Mouse (Mus musculus) heart, embryonic 14.5 days (tissue): ENCODE measurements around the gene A730061H03Rik. TPM values are rescaled to one million over a fixed set of nuclear protein-coding genes. Genes with fewer than 3 reads are reported as not detected.

Experiments used
- ATAC-seq: fragments of 200-750 bp; cut with Nextera tagmentation; 2 replicates; pipeline ENCODE4 v1.8.0; 2017; ENCODE audit warnings: low read depth, moderate TSS enrichment; ENCODE audit not compliant: insufficient number of reproducible peaks, insufficient read depth, low FRiP score
- H3K27ac ChIP-seq, 2 experiments: fragments of 200-500 bp in 1 of 2; fragments of 300-500 bp in 1 of 2; sonication (generic) in 1 of 2; replicated peaks in 1 of 2; 2 replicates each; pipeline ENCODE4 v1.5.1; 2012 to 2014; ENCODE audit warnings: low read depth in 2 of 2, low read length in 2 of 2, control low read depth in 1 of 2, mild to moderate bottlenecking in 1 of 2, mixed read lengths in 1 of 2; ENCODE audit not compliant: control insufficient read depth in 1 of 2, insufficient read depth in 1 of 2
- H3K27me3 ChIP-seq: fragments of 300-500 bp; sonication (generic); 2 replicates; pipeline ENCODE4 v1.6.1; 2014; ENCODE audit warnings: mild to moderate bottlenecking, low read length, control low read depth; ENCODE audit not compliant: control insufficient read depth, insufficient read depth
- H3K36me3 ChIP-seq: fragments of 300-500 bp; sonication (generic); 2 replicates; pipeline ENCODE4 v1.6.1; 2014; ENCODE audit warnings: mild to moderate bottlenecking, control low read depth, low read length, mixed read lengths; ENCODE audit not compliant: control insufficient read depth, insufficient read depth
- H3K4me1 ChIP-seq, 2 experiments: fragments of 200-500 bp in 1 of 2; fragments of 300-500 bp in 1 of 2; sonication (generic) in 1 of 2; 2 replicates each; pipeline ENCODE4 v1.6.1; 2012 to 2014; ENCODE audit warnings: low read length in 2 of 2, control low read depth in 1 of 2, mixed read lengths in 1 of 2; ENCODE audit not compliant: control insufficient read depth in 2 of 2, insufficient read depth in 2 of 2
- H3K4me2 ChIP-seq: fragments of 300-500 bp; sonication (generic); 2 replicates; pipeline ENCODE4 v1.6.1; 2014; ENCODE audit warnings: mild to moderate bottlenecking, low read length
- H3K4me3 ChIP-seq, 2 experiments: fragments of 200-500 bp in 1 of 2; fragments of 300-500 bp in 1 of 2; sonication (generic) in 1 of 2; 2 replicates each; pipeline ENCODE4 v1.5.1; 2012 to 2014; ENCODE audit warnings: low read length in 2 of 2, mild to moderate bottlenecking in 2 of 2, control low read depth in 1 of 2, low read depth in 1 of 2, moderate library complexity in 1 of 2; ENCODE audit not compliant: control insufficient read depth in 1 of 2, insufficient read depth in 1 of 2
- H3K9ac ChIP-seq: fragments of 300-500 bp; sonication (generic); 2 replicates; pipeline ENCODE4 v1.6.1; 2014; ENCODE audit warnings: mild to moderate bottlenecking, low read length
- H3K9me3 ChIP-seq: fragments of 300-500 bp; sonication (generic); 2 replicates; pipeline ENCODE4 v1.6.1; 2016; ENCODE audit warnings: low read length, control low read depth; ENCODE audit not compliant: control insufficient read depth
- WGBS: fragments of 180-500 bp; shearing (Covaris S2); extraction: QIAGEN DNeasy Blood & Tissue Kit; methylation state at CpG from one replicate; pipeline ENCODE4 v1.1.7; 2014; 5-methylcytosine and 5-hydroxymethylcytosine counted together
- polyA plus RNA-seq: library from polyadenylated mRNA; unstranded; fragments of >200 nt; fragmentation: Nextera tagmentation; extraction: Ambion mirVana; gene quantifications from 2 replicates; pipeline ENCODE4 v1.2.1, GENCODE M21; 2014

A730061H03Rik gene
- polyA plus RNA-seq, 1 experiment from 2014 or later: not detected

DNA sequence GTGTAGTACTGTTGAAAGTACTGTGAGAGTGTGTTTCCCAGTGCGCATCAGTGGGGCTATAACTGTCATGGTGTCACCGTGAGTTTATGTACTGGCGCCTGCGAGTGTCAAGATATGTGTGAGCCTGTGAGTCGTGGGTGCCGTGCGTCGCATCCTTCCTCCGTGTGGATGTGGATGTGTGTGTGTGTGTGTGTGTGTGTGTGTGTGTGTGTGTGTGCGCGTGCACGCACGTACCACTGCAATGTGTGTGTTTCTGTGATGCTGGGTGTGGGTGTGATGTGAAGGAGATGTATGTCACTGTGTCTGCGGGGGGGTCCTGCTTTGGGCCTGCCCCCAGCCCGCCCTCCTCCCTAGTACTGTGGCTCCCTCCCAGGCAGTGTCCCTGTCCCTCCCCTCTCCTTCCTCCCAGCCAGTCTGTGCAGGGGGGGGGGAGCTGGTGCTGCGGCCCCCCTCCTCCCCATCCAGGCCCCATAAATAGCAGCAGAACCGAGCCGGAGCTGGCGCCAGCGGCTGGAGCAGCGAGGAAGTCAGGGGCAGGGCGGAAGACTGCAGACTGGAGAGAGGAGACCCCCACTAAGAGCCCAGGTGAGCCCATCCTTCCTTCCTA lies 50.0 kb downstream of the A730061H03Rik start, which contains the start of gene Cpne6:
Cpne6 (plus strand) TSS at position 321 of the 607 bp plus-strand sequence.
- no peaks in the 10 kb centered on the region for H3K36me3 ChIP-seq
- no peak within 1 kb of the TSS for H3K4me3 ChIP-seq
- H3K4me1 ChIP-seq: peaks cover 6 to 9% of the 10 kb centered on the region in 2 experiments; a peak in 3 of 4 replicates
- H3K4me2 ChIP-seq: peak within 1 kb of the TSS; percentile 27
- H3K9me3 ChIP-seq: no peaks in the 10 kb centered on the region
- no peak within 1 kb of the TSS for H3K9ac ChIP-seq
- peaks cover 23% of the 10 kb centered on the region for H3K27me3 ChIP-seq
- no peak within 1 kb of the TSS for H3K27ac ChIP-seq
- WGBS: 56% methylated on average over 22 of the region's 22 CpGs
- no peak for ATAC-seq

Other genes starting within 250 kb of the A730061H03Rik start
- 43.4 and 54.1 TPM in 2 replicates for gene Dhrs4, start 81.6 kb downstream of the A730061H03Rik start, polyA plus RNA-seq
- gene Carmil3, start 69.8 kb downstream of the A730061H03Rik start, polyA plus RNA-seq: 1.6 and 2.9 TPM in 2 replicates
- gene Cpne6, start 50.0 kb downstream of the A730061H03Rik start, polyA plus RNA-seq: 0.12 and 0.36 TPM in 2 replicates
- not detected in 2 replicates for gene Nrl, start 35.4 kb downstream of the A730061H03Rik start, polyA plus RNA-seq
- gene Pck2, start 20.1 kb downstream of the A730061H03Rik start, polyA plus RNA-seq: 35.1 TPM in 2 replicates
- 68.1 and 74.1 TPM in 2 replicates for gene Dcaf11, start 400 bp downstream of the A730061H03Rik start, polyA plus RNA-seq
- 97.6 and 102 TPM in 2 replicates for gene Fitm1, start 15.2 kb upstream of the A730061H03Rik start, polyA plus RNA-seq
- gene Psme1, start 17.7 kb upstream of the A730061H03Rik start, polyA plus RNA-seq: 224 and 250 TPM in 2 replicates
- 22.6 and 22.7 TPM in 2 replicates for gene Emc9, start 24.9 kb upstream of the A730061H03Rik start, polyA plus RNA-seq
- 225 and 229 TPM in 2 replicates for gene Psme2, start 30.7 kb upstream of the A730061H03Rik start, polyA plus RNA-seq
- 12.7 and 13.1 TPM in 2 replicates for gene Rnf31, start 31.3 kb upstream of the A730061H03Rik start, polyA plus RNA-seq
- gene Irf9, start 43.2 kb upstream of the A730061H03Rik start, polyA plus RNA-seq: 9.8 and 10.1 TPM in 2 replicates
- 7.1 and 10.2 TPM in 2 replicates for gene Rec8, start 57.6 kb upstream of the A730061H03Rik start, polyA plus RNA-seq
- 65.7 and 68.4 TPM in 2 replicates for gene Ipo4, start 75.6 kb upstream of the A730061H03Rik start, polyA plus RNA-seq
- 1.8 and 2.5 TPM in 2 replicates for gene Gm49378, start 77.5 kb upstream of the A730061H03Rik start, polyA plus RNA-seq
- gene Tm9sf1, start 83.4 kb upstream of the A730061H03Rik start, polyA plus RNA-seq: 86.6 and 90.0 TPM in 2 replicates
- gene Tssk4, start 89.8 kb upstream of the A730061H03Rik start, polyA plus RNA-seq: 0.35 and 0.46 TPM in 2 replicates
- 99.2 and 100 TPM in 2 replicates for gene Mdp1, start 100.1 kb upstream of the A730061H03Rik start, polyA plus RNA-seq
- gene Gmpr2, start 111.5 kb upstream of the A730061H03Rik start, polyA plus RNA-seq: 40.6 and 40.9 TPM in 2 replicates
- 511 and 563 TPM in 2 replicates for gene Nedd8, start 111.7 kb upstream of the A730061H03Rik start, polyA plus RNA-seq
- gene Tinf2, start 121.4 kb upstream of the A730061H03Rik start, polyA plus RNA-seq: 28.7 and 31.6 TPM in 2 replicates
- gene Tgm1, start 153.5 kb upstream of the A730061H03Rik start, polyA plus RNA-seq: 0.13 and 0.14 TPM in 2 replicates
- gene Rabggta, start 161.9 kb upstream of the A730061H03Rik start, polyA plus RNA-seq: 20.1 and 20.5 TPM in 2 replicates
- gene Dhrs1, start 185.3 kb upstream of the A730061H03Rik start, polyA plus RNA-seq: 59.8 and 70.6 TPM in 2 replicates
- 21.3 and 25.2 TPM in 2 replicates for gene Nop9, start 185.3 kb upstream of the A730061H03Rik start, polyA plus RNA-seq
- 1.5 and 1.6 TPM in 2 replicates for gene Cideb, start 198.1 kb upstream of the A730061H03Rik start, polyA plus RNA-seq
- 0.24 and 0.27 TPM in 2 replicates for gene Ltb4r2, start 201.0 kb upstream of the A730061H03Rik start, polyA plus RNA-seq
- gene Ltb4r1, start 205.6 kb upstream of the A730061H03Rik start, polyA plus RNA-seq: 0.28 and 0.62 TPM in 2 replicates
- 14.8 and 17.7 TPM in 2 replicates for gene Adcy4, start 223.7 kb upstream of the A730061H03Rik start, polyA plus RNA-seq
- gene Ripk3, start 228.5 kb upstream of the A730061H03Rik start, polyA plus RNA-seq: 13.6 and 16.1 TPM in 2 replicates